Mouse (Mus musculus) left cerebral cortex, adult 18-20 months (tissue): Measurements from ENCODE around the gene Fiz1. TPM values are rescaled to one million over a fixed set of nuclear protein-coding genes. Genes with fewer than 3 reads are reported as not detected.
"Not testable (repeated sequence)": the region's sequence is repeated elsewhere in the genome, so short reads cannot be mapped to it uniquely, and the experiment has no call there.

Source experiments
- DNase-seq, 2 experiments: peaks; one replicate each; pipeline ENCODE4 v3.0.0; 2021 to 2022; ENCODE audit warnings: low spot score in 2 of 2, mixed read lengths in 1 of 2
- total RNA-seq, 2 experiments: library from RNA; stranded (reverse); gene quantifications; 2 replicates each; pipeline ENCODE4 v1.2.3; 2021

Fiz1 gene
- total RNA-seq, 2 experiments from 2014 or later = 23.3 to 25.7 TPM

DNA sequence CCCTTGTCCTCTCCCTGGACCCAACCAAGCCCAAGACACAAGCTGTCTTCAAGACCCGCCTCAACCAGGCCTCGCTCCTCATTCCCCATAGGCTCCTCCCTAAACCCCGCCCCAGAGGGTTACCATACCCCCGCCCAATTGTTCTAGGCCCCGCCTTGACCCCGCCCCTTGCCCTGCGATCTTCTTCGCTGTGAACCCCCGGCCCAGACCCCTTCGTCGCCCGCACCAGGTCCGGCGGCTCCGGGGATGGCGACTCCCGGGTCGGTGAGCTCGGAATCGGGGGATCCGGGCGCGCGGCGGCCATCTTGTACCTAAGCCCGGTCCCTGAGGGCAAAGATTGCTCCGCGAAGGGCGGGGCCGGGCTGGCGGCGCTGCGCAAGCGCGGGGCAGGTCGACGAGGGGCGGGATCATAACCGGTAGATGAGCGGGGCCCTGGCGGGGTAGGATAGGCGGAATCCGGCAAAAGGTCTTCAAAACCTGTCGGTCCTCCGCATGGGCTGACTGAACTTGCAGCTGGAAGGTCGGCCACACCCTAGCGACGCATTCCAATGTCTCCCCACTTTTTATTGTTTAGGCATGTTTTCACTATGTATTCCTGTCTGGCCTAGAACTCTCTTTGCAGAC, 23.7 kb upstream of the Fiz1 start, which contains the start of gene Zfp784:
TSS of gene Zfp784 (minus strand) at position 338 of the 624 bp plus-strand sequence.
- DNase-seq = peak; percentile 87 to 91

DNA sequence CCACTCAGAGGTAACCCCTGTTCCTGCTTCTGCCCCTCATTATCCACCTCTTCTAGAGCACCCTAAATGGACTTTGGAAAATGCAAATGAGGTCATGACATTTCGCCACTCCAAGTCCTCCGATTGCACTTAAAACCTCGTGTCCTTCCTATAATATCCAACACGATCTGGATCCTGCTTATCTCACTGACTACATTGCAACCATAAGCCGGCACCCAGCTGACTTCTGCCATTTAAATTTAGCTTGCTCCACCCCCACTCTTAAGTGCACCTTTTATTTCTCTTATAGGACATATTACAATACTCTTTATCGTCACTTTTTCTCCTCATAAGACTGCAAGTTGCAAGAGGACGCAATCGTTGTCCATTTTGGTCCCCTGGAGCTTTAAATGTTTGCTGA, 23.0 kb upstream of the Fiz1 start:
- no peak for DNase-seq

DNA sequence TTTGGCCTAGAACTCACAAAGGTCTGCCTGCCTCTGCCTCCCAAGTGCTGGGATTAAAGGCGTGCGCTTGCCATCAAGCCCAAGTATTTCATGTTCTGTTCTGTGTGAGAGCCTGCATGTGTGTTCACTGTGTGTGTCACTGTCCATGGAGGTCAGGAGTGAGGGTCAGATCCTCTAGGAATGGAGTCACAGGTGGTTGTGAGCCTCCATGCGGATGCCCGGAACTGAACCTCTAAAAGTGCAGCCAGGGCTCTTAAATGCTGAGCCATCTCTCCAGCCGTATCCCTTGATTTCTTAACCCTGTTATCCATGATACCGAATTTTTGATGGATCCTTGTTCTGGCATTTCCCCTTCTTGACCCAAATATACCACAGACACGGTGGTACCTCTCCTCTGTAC, 22.5 kb upstream of the Fiz1 start:
- DNase-seq = no peak

DNA sequence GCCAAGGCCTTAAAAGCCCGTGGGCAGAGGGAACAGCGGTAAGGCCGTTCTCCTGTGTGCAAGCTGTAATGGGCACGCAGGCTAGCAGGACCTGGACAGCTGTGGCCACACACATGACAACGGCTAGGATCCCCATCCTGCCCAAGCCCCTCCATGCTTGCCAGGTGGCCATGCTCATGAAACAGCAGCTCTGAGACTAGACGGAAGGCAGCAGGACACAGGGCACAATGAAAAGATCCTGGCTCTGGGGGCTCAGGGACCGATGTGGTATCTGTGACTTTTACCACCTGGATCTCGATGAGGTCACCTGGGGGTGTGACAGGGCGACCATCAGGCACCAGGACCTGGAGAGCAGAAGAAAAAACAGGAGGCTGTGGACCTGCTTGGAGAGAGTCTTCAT, 21.6 kb upstream of the Fiz1 start:
- DNase-seq = no peak

DNA sequence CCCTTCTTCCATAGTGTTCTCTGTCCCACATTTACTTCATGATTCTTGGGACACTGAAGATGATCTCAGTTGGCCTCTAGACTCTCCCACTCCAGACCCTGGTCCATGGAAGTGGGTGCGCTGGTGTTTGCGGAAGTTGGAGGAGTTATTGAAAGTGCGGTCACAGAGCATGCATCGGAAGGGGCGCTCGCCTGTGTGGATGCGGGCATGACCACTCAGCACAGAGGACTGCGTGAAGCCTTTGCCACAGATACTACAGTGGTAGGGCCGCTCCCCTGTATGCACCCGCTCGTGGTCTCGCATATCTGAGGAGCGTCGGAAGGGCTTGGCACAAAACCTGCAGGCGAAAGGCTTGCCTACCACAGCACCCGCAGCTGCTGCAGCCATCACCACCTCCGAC, 21.1 kb upstream of the Fiz1 start:
- no peak for DNase-seq

DNA sequence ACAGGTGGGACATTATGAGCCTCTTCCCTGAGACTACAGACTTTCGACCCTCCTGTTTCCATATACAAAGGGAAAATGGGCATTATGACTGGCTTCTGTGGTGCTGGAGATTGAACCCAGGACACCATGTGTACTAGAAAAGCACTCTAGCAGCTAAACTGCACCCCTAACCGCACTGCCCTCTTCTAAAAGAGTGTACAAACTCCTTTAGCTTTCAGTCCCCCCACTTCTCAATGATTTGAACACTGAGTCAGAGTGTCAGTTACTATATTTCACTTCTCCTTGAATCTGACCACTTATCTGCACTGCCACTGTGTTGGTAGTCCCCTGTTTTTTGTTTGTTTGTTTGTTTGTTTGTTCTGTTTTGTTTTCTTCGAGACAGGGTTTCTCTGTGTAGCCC, 19.3 kb upstream of the Fiz1 start, which contains the start of gene 4632433K11Rik:
TSS of gene 4632433K11Rik (plus strand) at position 301 of the 400 bp plus-strand sequence.
- no peak for DNase-seq

DNA sequence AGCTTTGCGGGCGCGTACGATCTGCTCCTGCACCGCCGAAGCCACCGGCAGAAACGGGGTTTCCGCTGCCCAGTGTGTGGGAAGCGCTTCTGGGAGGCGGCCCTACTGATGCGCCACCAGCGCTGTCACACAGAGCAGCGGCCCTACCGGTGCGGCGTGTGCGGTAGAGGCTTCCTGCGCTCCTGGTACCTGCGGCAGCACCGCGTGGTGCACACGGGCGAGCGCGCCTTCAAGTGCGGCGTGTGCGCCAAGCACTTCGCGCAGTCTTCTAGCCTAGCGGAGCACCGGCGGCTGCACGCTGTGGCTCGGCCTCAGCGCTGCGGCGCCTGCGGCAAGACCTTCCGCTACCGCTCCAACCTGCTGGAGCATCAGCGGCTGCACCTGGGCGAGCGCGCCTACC, 17.0 kb upstream of the Fiz1 start:
- no peak for DNase-seq

DNA sequence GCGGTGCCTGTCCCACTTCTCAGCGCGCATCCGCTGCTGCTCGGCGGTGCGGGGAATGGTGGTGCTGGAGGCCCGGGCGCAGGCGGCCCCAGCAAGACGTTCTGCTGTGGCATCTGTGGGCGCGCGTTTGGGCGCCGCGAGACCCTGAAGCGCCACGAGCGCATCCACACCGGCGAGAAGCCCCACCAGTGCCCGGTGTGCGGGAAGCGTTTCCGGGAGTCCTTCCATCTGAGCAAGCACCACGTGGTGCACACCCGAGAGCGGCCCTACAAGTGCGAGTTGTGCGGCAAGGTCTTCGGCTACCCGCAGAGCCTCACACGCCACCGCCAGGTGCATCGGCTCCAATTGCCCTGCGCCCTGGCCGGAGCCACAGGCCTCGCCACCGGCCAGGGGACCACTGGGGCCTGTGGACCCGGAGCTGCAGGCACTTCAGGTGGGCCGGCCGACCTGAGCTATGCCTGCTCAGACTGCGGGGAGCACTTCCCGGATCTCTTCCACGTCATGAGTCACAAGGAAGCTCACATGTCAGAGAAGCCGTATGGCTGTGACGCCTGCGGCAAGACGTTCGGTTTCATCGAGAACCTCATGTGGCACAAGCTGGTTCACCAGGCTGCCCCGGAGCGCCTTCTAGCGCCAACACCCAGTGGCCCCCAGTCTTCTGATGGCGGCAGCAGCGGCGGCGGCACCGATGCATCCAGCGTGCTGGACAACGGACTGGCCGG, 16.2 kb upstream of the Fiz1 start:
- no peak for DNase-seq

DNA sequence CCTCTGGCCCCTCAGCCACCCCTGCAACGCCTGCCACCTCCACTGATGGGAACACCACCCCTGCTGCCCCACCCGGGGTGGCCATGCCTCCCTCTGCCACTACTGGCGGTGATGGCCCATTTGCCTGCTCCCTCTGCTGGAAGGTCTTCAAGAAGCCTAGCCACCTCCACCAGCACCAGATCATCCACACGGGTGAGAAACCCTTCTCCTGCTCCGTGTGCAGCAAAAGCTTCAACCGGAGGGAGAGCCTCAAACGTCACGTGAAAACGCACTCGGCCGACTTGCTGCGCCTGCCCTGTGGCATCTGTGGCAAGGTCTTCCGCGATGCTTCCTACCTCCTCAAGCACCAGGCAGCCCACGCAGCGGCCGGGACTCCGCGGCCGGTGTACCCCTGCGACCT, 15.4 kb upstream of the Fiz1 start:
- no peak for DNase-seq

DNA sequence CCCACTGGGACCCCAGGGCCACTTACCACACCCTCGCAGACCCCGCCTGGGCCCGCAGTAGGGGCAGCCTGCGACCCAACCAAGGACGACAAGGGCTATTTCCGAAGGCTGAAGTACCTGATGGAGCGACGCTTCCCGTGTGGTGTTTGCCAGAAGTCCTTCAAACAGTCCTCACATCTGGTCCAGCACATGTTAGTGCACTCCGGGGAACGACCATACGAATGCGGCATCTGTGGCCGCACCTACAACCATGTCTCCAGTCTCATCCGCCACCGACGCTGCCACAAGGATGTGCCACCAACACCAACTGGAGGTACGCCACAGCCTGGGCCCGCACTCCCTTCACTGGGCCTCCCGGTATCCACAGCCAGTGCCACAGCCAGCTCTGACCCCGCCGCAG, 15.0 kb upstream of the Fiz1 start:
- DNase-seq = no peak

DNA sequence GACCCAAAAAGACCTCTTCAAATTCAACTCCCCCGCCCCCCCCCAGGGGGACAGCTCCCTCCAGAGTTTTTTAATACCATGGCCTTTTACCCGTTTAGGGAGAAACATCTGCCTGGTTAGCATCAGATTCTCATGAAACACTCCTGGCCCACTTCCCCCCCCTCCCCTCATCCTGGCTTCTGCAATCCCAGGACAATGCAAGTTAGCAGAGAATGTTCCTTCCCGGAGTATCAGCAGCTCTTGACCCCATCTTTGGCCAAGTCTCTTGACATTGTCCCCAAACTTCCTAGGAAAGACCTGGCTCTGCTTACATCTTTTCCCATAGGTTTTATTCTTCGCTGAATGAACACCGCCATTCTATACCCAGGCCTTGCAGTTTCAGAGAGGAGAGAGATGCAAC, 6.7 kb upstream of the Fiz1 start:
- no peak for DNase-seq

DNA sequence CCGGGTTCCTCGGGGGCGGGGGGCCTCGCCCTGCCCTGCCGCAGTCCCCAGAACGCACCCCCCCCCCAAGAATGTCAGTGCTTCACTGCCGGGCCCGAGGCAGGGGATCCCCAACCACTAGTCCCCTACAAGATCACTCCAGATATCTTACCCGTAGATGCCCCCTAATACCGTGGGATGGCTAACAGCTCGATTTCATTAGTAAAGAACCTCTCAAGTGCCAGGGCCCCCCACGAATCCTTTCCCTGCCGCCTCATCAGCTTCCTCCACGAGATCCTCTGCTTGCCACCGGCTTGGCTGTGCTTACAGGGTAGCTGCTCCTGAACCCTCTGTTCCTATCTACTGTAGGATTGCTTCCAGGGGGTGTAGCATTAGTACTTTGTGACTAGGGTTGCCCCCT, 6.2 kb upstream of the Fiz1 start:
- no peak for DNase-seq

DNA sequence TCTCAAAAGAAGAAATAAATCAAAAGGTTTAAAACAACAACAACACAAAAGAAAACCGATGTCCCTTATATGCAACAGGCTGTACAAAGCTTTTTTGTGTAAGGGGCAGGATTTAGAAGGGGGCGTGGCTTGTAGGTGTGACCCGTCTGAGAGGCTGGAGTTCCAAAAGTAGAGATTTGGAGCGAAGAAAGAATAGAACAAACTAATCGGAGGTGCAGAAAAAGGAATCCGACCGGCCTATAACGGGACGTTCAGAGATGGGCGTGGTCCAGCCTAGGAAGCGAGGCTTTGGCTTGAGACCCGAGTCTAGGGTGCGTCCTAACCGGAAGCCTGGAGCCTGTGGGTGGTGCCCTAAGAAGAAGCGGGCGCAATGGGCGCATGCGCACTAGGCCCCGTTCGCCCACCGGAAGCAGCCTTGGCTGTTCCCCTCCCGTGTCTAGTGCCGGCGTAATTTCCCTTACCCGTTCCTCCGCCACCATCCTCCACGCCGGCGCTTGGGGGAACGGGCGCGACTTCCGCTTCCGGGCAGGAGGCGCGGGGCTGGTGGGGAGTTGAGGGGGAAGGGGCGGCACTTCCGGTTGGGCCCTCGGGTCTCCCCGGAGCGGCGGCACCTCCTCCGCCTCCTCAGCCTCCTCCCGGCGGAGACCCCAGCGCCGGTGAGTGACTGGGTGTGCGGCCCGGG, 5.6 kb upstream of the Fiz1 start, which contains the start of the genes Zfp865 and Ccdc106:
TSS of gene Zfp865 (plus strand) at position 377 of the 682 bp plus-strand sequence.
TSS of gene Ccdc106 (plus strand) at position 554 of the 682 bp plus-strand sequence.
- DNase-seq = peak; percentile 99

DNA sequence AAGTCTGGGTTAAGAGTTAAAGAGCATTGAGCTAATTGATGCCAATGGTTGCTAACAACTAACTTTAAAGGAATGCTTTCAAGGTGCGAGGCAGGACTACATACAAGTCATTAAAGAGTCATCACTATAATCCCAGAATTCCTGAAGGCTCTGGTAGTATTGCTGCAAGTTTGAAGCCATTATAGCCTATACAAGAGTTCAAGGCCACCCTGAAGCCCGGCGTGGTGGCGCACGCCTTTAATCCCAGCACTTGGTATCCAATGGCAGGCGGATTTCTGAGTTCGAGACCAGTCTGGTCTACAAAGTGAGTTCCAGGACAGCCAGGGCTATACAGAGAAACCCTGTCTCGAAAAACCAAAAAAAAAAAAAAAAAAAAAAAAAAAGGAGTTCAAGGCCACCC, 5.1 kb upstream of the Fiz1 start:
- not testable (repeated sequence) for DNase-seq

DNA sequence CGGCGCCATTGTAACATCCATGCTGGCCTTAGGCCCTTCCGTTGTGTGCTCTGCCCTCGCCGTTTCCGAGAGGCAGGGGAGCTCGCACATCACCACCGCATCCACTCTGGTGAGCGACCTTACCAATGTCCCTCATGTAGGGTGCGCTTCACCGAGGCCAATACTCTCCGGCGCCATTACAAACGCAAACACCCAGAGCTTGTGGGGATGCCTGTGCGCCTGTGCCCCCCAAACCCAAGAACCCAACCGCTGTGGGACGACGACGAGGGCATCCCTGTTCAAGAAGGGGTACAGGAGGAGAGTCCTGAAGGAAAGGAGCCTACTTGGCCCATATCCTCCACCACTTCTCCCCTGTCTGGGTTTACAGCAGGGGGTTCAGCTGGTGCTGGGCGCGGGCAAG, 3.4 kb upstream of the Fiz1 start:
- DNase-seq = no peak

DNA sequence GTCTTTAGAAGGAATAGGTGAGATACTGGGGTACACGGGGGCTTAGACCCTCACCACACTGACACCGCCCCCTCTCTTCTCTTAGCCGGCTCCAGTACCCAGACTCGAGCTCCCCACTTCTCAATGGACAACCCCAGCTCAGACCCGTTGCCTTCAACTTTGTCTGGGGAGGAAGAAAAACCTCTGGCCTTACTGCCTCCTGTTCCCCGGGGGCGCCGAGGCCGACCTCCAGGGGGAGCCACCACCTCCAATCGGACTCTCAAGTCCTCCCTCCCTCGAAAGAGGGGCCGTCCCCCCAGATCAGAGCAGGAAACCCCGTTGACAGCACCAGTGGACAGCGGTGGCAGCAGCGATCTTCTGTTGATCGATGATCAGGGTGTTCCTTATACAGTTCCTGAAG, 2.9 kb upstream of the Fiz1 start:
- no peak for DNase-seq

DNA sequence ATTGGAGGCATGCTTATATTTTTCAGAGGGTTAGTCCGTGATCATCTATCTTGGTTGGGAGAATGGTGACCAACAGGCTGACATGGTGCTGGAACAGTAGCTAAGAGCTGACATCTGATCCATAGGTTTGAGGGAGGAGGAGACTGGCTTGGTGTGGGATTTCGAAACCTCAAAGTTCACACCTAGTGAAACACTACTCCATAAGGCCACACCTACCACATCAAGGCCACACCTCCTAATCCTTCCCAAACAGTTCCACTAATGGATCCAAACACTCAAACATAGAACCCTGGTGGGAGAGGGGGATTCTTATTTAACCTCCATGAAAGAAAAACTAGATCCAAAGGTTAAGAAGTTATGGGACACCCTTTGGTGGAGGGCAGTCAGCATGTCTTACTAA, 2.4 kb upstream of the Fiz1 start:
- no peak for DNase-seq

DNA sequence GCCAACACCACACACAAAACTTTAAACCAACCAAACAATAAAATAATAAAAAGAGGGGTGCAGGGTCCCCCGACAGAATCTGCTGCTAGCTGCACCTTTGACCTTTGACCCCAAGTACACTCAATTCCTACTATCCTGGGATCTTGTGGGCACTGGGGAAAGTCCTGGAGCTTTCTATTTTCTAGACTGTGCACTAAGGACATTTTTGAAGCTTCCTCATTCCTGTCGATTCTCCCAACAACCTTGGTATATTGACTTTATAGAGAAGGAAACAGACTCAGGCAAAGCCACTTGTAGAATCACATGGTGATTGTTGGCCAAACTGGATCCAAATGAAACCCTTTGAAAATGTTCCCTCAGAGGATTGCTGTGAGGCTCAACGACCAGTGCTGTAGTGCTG, 1.6 kb upstream of the Fiz1 start:
- no peak for DNase-seq

DNA sequence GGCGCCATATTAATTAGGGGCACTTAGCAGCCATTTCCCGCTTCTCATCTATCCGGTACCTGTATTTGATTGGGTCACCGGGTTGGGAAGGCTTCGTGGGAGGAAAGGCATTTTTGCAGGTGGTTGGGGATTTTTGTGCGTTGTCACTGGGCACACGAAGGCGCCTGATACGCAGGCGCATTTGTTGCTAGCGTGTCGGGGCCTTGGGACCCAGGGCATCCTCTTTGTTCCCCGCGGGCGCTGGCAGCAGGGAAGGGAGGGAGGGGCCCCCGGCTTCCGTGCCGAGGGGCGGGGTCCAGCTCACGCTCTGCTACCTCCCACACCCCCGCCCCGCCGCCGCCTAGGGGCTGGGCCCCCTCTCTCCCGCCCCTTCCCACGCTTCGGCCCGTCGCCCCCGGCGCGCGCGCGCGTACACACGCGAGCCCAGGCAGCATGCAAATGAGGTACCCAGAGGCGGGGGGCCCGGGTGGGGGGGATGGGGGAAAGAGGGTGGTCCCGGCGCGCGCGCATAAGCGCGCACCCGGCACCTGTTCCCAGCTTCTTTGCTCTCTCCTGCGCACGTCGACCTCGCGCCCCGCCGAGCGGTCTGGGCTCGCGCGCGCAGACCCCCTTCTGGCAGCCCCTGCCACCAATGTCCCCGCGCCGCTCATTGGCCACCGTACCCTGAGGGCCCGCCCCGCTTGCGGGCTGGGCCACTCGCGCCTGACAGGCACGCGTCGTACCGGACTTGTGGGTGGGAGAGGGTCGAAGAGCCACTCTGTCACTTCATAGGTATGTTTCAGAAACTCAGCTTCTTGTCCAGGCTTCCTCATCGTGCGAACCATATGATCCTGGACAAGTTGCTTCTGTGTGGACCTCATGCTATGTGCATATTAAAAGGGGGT, 863 bp upstream of the Fiz1 start, which contains the start of gene Gm44973:
TSS of gene Gm44973 (plus strand) at position 379 of the 884 bp plus-strand sequence.
- DNase-seq = peak; percentile 79 to 92

DNA sequence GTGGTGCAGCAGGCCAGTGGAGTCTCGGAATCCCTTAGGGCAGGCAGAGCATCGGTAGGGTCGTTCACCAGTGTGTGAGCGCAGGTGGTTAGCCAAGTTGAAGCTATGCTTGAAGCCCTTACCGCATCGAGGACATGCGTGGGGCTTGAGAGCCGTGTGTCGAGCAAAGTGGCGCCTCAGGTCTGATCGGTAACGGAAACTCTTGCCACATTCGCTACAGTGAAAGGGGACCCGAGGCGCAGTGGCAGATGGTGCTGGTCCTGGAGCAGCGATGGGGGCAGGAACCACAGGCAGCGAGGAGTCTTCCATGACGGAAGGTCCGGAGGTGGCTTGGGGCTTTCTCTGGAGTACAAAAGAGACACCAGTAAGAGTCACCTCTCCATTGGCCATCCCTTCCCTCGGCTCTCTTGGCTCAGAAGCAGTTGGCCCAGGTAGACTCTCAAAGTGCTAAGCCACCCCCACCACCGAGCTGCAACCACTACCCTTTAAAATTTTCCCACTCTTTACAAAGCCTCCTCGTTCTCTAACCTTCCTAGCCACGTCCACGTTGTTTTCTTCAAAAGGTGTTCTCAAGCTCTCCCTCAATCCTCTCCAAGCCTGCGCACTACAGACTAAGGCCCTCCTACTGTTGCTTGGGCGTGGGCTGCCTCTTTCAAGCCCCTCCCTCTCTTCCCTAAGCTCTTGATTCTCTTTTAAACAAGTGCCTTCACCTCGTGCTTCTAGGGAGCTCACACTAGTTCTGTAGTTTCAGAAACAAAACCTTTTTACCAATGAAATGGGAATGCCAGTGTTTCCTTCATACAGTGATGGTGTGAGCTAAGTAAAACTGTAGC, 1.6 kb downstream of the Fiz1 start:
- no peak for DNase-seq
